Mouse (Mus musculus) activated CD4-positive, CD25-positive, alpha-beta regulatory T cell, adult 4 months (primary cell): ENCODE data around the gene Itgam. TPM values are rescaled to one million over a fixed set of nuclear protein-coding genes. Genes with fewer than 3 reads are reported as not detected.
"Not testable (repeated sequence)": the region's sequence is repeated elsewhere in the genome, so short reads cannot be mapped to it uniquely, and the experiment has no call there.

Experiments used
- ATAC-seq: one replicate; pipeline ENCODE4 v1.8.0; 2017
- polyA plus RNA-seq, 2 experiments: library from polyadenylated mRNA; unstranded; fragments of 100-300 nt; shearing (Covaris generic); gene quantifications; one replicate each; pipeline ENCODE4 v1.2.1; 2017

Itgam gene
- under 1 TPM; 0.66 to 0.94 TPM for polyA plus RNA-seq

DNA sequence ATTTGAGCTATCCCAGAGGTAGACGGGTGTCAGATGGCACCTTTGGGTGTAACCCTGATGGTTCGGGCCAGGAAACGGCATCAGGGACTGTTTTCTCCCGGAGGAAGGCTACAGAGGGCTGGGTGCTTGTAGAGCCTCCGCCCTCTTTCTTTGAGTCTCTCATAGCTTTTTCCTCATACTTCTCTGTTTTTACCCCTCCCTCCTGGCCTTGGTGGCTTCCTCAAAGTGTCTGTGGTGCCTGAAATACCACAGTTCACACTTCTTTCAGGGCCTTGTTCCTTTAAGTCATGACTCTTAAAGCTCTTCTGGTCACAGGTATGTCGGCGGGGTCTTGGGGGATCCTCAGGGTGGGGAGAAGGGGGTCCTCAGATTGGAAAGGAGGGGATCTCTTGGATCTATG lies at the start of gene Itgam, which contains the start of gene Gm49368:
Itgam (plus strand) TSS at position 185 of the 400 bp plus-strand sequence.
Gm49368 (plus strand) TSS at position 228 of the 400 bp plus-strand sequence.
- no peak for ATAC-seq

DNA sequence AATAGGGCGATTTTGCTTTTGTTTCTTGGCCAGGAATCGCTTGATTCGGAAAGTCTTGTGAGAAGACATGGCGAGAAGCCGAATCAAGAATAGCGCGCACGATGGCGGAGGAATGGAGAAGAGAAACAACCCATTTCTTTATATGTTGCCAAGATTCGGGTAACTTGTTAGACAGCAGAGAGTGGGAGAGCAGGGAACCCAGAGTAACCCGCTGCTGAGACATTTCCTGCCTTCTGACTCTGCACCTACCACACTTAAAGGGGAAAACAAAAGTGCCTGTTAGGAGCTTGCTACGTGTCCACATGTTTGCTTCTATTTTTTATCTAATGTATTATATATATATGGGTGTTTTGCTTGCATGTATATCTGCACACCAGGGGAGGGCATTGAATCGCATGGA lies 49.3 kb upstream of the Itgam start:
- no peak for ATAC-seq

DNA sequence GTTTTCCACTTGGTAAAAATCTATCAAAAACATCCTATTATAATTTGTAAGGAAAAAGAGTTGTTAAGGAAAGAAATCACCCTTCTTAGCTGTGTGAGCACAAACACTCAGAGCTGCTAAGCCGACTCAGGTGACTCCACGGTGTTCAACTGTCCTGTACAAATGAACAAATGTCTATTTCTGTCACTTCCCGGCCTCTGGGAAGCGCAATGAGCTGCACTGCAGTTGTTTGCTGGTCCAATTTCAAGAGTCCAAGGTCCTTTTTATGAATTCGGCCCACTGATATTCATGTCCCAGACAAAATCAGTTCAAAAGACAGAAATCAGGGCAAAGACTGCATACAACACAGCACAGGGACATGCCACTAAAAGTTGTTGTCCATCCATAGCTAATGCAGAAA lies 46.3 kb upstream of the Itgam start:
- not testable (repeated sequence) for ATAC-seq

DNA sequence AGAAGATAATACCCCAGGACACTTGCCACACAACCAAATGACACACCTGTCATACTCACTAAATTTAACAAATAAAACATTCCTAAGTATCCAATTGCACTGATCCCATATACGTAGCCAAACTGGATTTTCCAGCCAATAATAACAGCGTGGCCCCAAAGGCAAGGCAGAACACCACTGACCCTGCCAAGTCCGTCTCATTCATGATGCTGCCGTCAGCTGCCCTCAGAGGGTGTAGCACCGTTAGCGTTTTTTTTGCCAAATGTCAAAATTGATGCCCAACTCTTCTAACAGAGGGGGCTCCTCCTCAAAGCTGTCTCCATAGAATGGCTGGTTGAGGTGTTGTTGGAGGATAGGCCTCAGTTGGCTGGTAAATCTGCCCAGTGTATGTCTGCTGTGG lies 45.8 kb upstream of the Itgam start:
- ATAC-seq, result no peak

GRCm38 (mm10) chr7:128018275-128018674 lies 44.2 kb upstream of the Itgam start:
- no peak for ATAC-seq

DNA sequence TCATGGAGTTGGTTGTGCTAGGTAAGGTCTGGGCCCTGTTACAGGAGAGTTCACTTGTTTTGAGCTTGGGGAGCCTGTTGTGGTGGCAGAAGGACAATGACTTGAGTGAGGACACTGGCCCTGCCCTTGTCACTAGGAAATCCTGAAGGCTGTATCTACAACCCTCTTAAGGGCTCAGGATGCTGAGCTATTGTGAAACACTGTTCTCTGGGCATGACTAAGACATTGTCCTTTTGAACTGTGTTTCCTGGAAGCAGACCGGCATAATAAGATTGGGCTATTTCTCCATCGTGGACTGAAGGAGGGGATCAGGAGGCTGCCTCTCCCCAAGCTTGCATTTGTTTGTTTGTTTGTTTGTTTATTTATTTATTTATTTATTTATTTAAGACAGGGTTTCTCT lies 43.3 kb upstream of the Itgam start:
- no peak for ATAC-seq

GRCm38 (mm10) chr7:128022974-128023373 lies 39.5 kb upstream of the Itgam start:
- ATAC-seq, result no peak

DNA sequence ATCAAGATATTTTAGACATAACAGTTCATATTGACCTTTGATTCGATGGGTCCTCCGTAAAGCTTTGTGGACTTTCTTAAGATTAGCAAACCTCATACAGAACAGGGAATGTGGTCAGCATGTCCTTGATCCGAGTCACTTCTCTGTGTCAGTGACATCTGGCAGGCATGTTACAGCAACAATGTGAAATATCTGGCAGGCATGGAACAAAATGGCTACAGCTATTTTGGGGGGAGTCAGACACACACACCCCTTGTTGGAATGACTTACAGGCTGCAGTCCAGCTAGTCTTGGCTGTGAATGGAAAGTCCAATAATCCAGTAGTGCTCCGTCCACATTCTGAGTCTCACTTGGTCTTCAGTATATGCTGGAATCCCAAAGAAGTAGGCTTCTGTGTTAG lies 38.9 kb upstream of the Itgam start:
- no peak for ATAC-seq

DNA sequence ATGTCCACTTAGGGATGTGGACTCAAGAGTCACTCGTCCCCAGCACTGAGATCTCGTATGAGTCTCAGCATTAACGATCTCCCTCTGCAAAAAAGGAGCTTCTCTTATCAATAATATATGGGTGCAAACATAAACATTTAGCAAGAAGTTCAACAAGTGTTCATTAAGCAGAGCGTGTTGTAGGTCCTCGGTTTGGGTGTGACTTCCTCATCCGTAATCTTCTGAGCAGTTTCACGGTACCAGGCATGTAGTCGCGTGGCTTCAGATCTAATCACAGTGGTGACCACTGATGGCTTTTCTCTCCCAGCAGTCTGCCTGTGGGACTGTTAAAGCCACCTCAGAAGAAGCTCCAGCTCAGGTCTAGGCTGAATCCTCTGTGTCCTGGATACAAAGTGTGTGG lies 38.1 kb upstream of the Itgam start:
- no peak for ATAC-seq

DNA sequence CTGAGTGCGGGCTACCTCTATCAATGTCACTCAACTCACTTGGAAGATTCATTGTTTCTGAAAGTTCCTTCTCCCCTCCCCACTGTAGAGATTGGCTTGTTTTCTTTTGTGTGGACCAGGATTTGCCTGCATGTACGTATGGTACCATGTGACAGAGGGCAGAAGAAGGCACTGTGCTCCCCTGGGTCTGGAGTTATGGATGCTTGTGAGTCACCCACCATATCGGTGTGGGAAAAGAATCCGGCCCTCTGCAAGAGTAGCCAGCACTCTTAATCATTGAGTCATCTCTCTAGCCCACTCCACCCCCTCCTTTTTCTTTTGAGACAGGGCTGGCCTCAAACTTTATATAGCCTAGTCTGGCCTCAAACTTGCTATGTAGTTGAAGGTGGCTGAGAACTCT lies 37.5 kb upstream of the Itgam start:
- ATAC-seq, result no peak

GRCm38 (mm10) chr7:128025381-128025780 lies 37.1 kb upstream of the Itgam start:
- ATAC-seq, result no peak

GRCm38 (mm10) chr7:128031403-128031976 lies 30.9 kb upstream of the Itgam start:
- no peak for ATAC-seq

DNA sequence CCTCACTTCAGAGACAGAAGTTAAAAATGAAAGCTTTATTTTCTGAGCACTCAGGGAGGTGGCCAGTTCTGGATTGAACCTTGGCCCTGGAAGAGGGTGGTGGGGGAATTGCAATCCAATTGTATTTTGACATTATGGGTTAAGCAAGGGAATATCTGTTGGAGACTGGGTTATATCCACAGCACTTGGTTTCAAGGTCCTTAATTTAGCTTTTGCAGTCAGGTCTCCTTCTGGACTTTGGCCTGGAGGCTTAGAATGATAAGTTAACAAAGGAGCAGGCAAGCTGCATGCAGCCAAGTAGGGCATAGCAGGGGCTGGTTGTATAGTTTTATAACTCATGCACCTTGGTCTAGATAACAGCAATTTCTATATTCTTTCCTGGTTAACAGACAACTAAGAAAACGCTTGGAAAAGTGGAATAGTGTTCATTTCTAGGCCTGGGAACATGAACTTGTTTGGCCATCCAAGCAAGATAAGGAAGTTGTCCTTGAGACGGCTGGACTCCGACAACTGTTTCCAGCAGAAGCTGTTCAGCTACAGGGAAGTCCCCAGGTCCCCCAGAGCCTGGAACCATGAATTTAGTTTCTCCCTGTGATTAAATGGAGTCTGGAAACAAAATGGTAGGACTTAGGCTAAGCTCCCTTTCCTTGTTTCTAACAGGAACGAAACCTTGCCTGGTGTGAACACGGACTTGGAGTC lies 30.0 kb upstream of the Itgam start:
- no peak for ATAC-seq

DNA sequence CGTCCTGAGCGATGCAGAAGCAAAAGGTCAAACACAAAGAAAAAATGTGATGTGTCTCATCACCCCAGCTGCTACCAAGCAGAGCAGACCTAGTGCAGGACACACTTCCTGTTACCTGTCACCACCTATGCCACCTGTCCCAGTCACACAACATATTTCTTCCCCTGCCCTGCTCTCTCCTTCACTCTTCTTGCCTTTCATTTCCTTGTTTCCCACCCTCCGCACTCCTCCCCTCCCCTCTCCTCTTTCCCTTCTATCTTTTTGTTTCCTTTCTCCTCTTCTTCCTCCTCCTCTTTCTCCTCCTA lies 29.5 kb upstream of the Itgam start:
- ATAC-seq, result no peak

- ATAC-seq, result no peak
These were observed 28.8 kb upstream of the Itgam start for GRCm38 (mm10) chr7:128033616-128034015.

DNA sequence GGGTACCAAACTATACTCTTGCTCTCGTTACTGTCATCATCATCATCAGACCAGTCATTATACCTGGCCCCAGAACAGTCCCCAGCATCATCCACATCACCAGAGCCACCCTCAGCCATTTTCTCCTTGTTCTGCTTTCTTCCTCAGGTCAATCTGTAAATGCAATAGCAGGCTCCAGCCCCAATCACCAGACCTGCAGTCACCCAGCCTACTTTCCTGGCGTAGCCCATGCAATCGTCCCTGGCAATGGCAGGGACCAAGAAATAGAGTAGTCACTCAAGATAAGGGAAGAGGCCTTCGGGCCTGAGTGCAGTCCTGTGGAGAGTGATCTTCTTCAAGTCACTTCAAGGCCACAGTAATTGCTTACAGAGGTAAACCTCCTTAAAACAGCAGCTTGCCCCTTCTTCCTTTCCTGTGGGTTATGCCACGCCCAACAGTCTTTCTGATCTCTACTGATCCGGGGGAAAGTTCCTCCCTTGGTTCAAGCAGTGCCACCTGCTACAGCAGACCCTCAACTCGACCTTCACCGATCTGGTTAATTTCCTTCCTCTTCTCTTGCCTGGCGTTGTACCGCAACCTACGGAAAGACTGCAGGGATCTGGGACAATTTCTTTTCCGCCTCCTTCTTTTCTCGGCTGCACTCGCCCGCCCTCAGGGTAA lies 20.1 kb upstream of the Itgam start:
- not testable (repeated sequence) for ATAC-seq

DNA sequence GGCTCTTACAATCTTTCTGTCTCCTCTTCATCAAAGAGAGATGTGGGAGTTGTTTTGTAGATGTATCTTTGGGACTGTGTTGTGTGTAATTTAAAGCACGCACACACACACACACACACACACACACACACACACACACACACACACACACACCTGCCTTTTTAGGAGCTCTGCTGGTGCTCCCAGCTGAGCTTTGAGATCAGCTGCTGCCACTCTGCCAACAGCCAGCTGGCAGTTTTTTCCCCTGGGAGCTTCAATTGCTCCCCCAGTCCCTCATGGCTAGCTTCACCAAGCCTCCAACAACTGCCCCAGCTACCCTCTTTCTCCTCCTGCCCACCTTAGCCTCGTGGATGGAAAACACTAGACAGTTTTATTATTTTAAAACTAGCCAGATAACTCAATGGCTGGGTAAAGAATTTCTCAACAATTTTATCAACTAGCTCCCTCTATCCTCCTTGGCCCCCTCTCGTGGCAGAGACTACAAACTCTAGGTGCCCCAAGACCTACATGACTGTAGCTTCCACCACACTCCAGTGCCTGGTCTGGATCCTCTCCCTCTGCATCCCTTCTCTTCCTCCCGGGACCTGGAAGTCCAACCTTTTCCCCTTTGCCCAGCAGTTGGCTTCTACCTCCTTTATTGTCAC lies 18.2 kb upstream of the Itgam start:
- no peak for ATAC-seq

DNA sequence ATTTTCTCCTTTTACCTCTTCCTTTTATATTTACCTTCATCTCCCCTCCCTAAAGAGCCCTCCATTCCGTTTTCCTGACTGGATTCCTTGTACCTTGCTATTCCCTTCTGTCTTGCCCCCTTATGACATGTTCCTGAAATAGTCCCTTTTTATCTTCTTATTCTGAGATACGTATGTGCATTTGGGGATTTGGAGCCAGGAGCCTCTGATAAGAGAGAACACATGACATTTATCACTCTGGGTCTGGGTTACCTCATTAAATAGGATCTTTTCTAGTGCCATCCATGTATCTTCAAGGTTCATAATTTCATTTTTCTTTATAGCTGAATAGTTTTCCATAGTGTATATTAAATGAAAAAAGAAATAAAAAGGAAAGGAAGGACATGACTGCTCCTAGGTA lies 16.8 kb upstream of the Itgam start:
- no peak for ATAC-seq

DNA sequence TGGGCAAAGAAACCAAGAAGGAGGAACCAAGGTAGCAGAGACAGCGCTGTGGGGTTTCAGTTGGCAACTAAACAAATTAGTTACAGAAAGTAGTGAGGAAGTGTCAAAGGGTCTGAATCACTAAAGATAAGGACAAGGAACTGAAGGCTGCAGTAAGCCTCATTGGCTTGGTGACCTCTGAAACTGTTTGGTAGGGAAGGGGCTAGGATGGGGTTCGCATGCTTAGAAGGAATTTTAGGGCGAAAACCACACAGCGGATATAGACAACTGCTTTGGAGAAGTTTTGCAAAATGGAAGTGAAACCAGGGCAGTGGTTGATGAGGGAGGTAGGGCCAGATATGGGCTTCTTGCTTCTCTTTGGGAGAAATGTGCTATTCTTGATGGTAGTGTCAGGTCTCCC lies 13.6 kb upstream of the Itgam start:
- no peak for ATAC-seq

DNA sequence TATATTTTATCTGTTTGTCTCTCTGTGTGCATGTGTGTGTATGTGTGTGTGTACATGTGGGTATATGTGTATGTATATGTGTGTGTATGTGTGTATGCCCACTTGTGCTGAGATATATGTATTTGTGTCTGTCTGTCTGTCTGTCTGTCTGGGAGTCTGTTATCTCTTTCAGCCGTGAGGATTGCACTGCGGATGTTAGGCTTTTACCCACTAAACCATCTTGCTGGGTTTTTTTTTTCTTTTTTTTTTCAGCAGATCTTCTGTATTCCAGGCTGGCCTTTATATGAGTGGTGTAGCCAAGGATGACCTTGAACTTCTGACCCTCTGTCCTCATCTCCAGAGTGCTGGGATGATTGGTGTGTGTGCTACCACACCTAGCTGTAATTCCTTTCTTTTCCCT lies 13.2 kb upstream of the Itgam start:
- ATAC-seq, result no peak

DNA sequence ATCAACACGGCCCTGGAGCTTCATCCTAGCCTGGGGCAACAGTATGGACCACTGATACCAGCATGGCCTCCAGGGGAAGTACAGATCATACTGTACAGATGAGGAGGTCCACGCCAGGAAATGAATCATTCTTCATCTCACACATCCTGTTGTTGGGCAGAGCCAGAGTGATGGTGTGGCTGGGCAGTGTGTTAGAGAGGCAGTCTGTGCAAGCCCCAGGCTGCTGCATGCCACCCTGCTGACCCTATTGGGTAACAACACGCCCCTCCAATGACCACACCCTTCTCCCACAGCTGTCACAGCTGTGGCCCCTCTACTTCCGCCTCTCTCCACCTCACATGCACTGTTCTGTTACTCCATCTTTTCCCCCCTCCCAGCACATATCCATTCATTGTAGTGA lies 11.7 kb upstream of the Itgam start:
- peak; percentile 93 for ATAC-seq

DNA sequence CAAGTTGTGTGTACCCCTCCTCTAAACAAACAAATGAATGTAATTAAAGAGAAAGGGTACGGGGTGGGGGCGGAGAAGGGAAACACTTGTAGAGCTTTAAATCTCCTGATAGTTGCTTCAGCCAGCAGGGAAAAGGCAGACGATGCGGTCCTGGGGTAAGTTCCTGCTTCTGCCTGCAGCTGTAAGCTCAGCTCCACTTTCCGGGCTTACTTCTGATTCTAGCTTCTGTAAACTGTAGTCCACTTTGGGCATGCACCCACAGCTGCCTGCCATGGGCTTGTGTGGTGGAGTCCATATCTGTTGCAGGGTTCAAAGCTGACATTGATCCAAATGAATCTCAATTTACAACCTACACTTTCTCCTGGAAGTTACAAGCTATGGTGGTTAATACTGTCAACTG lies 9.4 kb upstream of the Itgam start:
- ATAC-seq, result no peak

- ATAC-seq, result no peak
These were observed 5.5 kb upstream of the Itgam start for GRCm38 (mm10) chr7:128056917-128057444.

GRCm38 (mm10) chr7:128057860-128058259 lies 4.6 kb upstream of the Itgam start:
- no peak for ATAC-seq
